Mouse (Mus musculus): ENCODE measurements around the gene Gcgr.

DNA sequence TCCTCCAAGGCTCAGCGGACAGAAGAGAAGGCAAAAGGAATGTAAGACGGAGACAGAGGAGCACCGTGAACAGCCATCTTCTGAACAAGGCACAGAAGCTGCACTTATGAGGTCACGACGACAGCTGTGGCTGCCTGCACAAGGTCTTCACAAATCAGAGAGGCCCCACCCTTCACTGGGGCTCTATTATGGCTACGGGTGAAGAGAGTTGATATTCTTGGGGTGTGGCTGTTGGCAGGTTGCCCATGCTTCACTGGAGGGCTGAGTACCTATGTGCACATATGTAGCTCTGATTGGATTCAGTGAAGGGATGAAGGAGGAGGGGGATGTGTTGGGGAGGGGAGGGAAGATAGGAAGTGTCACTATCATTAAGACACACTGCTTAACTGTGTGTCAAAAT lies 11.9 kb upstream of the Gcgr start:
- no peak for TF ChIP-seq CTCF (IDR thresholded peaks at IDR 0.05 in 2 of 3, conservative IDR thresholded peaks at IDR 0.05 in 1 of 3; ENCODE audit: control insufficient read depth in 1 of 3, insufficient read depth in 1 of 3, low read depth in 2 of 3, low read length in 3 of 3, poor library complexity in 1 of 3, severe bottlenecking in 1 of 3)
- TF ChIP-seq USF1 (IDR thresholded peaks at IDR 0.05; ENCODE audit: low read depth, low read length): no peak
- TF ChIP-seq POLR2A (IDR thresholded peaks at IDR 0.05; ENCODE audit: control insufficient read depth in 1 of 2, insufficient read depth in 1 of 2, low read depth in 1 of 2, low read length in 2 of 2, poor library complexity in 1 of 2): no peak
- TF ChIP-seq EP300 (IDR thresholded peaks at IDR 0.05; ENCODE audit: low read depth in 1 of 2, low read length in 2 of 2): peak in 1 of 2 experiments; percentile 59; a peak in 2 of 4 replicates
- no peak for TF ChIP-seq GATA1 (IDR thresholded peaks at IDR 0.05; ENCODE audit: low read depth, low read length)
- no peak for TF ChIP-seq CHD1 (IDR thresholded peaks at IDR 0.05; ENCODE audit: low read depth, low read length)
- TF ChIP-seq SMC3 (IDR thresholded peaks at IDR 0.05; ENCODE audit: low read depth, low read length): no peak
- no peak for TF ChIP-seq KAT2A (conservative IDR thresholded peaks at IDR 0.05; ENCODE audit: low read depth, low read length)
- TF ChIP-seq HCFC1 (IDR thresholded peaks at IDR 0.05; ENCODE audit: low read depth, low read length): no peak
- no peak for TF ChIP-seq USF2 (IDR thresholded peaks at IDR 0.05; ENCODE audit: borderline replicate concordance in 1 of 2, insufficient read depth in 1 of 2, low read depth in 1 of 2, low read length in 2 of 2)
- TF ChIP-seq TCF12 (IDR thresholded peaks at IDR 0.05; ENCODE audit: low read depth, low read length): peak; percentile 35; the same call in 1 of the 2 replicates
- TF ChIP-seq JUND (IDR thresholded peaks at IDR 0.05; ENCODE audit: low read depth, low read length): no peak

Measured in MEL (cell line).